Mouse (Mus musculus): ENCODE data around the gene Arhgap40.

DNA sequence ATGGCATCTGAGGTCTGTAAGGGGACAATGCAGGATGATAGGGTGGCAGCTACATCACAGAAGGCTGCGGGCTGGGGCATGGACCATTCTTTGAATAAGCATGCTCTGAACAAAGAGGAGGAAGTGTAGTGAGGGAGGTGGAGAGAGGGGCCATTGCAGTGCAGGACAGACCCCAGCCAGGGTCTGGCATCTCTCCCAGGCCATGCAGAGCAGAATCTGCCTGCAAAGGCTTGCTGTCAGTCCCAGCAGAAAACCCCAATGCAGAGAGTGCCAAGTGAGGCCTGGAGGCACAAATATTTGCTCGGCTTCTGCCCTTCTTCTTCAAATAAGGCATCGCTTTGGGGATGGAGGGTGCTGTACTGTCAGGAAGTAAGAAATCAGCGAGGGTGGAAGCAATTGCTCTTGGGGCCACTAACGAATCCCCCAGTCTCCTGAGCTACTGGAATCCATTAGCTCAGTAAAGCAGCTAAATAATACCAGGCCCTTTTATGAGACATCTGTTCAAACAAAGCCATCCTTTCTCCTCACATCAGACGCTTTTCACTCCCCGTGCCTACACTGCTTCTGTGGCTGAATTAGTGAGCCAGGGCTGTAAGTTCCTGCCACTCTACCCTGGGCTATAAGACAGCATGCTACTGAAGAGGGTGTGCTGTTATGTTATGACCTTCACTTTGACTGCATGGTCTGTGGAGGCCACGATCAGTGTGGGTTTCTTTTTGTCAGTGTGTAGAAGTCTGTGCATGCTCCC is 76.1 kb downstream of the Arhgap40 start:
- no peak for TF ChIP-seq CTCF (IDR thresholded peaks at IDR 0.05; ENCODE audit: borderline replicate concordance, insufficient read depth, low read depth, low read length)
- no peak for TF ChIP-seq POLR2A (IDR thresholded peaks at IDR 0.05; ENCODE audit: borderline replicate concordance, insufficient read depth, low read length)

Measured in cerebellum, adult 2 months (tissue).